Mouse (Mus musculus) CH12.LX (cell line): ENCODE results near the gene Fbxw13. TPM values are rescaled to one million over a fixed set of nuclear protein-coding genes. Genes with fewer than 3 reads are reported as not detected.

Experiments used
- polyA plus RNA-seq: library from polyadenylated mRNA; unstranded; fragments of >175 nt; gene quantifications from 2 replicates; pipeline ENCODE4 v1.2.1, GENCODE M21; 2012; ENCODE audit warnings: low read depth; ENCODE audit not compliant: insufficient read length
- total RNA-seq, 2 experiments: library from RNA; depleted of rRNA; stranded (reverse); fragments of 300-350 nt in 1 of 2; fragments of >200 nt in 1 of 2; gene quantifications; 2 replicates each; pipeline ENCODE4 v1.2.3; 2012 to 2014

Fbxw13 gene
- total and polyA plus RNA-seq, 3 experiments, result not detected

Other genes starting within 250 kb of the Fbxw13 start
- 0.98 and 1.1 TPM in 2 replicates for gene Col7a1, start 242.4 kb downstream of the Fbxw13 start, total RNA-seq (2012; rRNA removed)
- gene Col7a1, start 242.4 kb downstream of the Fbxw13 start, total RNA-seq (2014; rRNA removed), result 0.31 and 0.86 TPM in 2 replicates
- gene Col7a1, start 242.4 kb downstream of the Fbxw13 start, polyA plus RNA-seq, result 2.0 and 3.0 TPM in 2 replicates
- gene Ucn2, start 210.0 kb downstream of the Fbxw13 start, total RNA-seq (2012; rRNA removed), result not detected in 2 replicates
- not detected in 2 replicates for gene Ucn2, start 210.0 kb downstream of the Fbxw13 start, total RNA-seq (2014; rRNA removed)
- 0.40 and 0.49 TPM in 2 replicates for gene Ucn2, start 210.0 kb downstream of the Fbxw13 start, polyA plus RNA-seq
- gene Pfkfb4, start 204.2 kb downstream of the Fbxw13 start, total RNA-seq (2012; rRNA removed), result 4.5 and 5.1 TPM in 2 replicates
- 5.9 and 6.5 TPM in 2 replicates for gene Pfkfb4, start 204.2 kb downstream of the Fbxw13 start, total RNA-seq (2014; rRNA removed)
- gene Pfkfb4, start 204.2 kb downstream of the Fbxw13 start, polyA plus RNA-seq, result 6.0 and 6.7 TPM in 2 replicates
- gene Shisa5, start 157.4 kb downstream of the Fbxw13 start, total RNA-seq (2012; rRNA removed), result 134 and 153 TPM in 2 replicates
- 156 and 170 TPM in 2 replicates for gene Shisa5, start 157.4 kb downstream of the Fbxw13 start, total RNA-seq (2014; rRNA removed)
- gene Shisa5, start 157.4 kb downstream of the Fbxw13 start, polyA plus RNA-seq, result 121 and 166 TPM in 2 replicates
- 20.8 and 31.5 TPM in 2 replicates for gene Trex1, start 136.2 kb downstream of the Fbxw13 start, total RNA-seq (2012; rRNA removed)
- 20.1 and 21.1 TPM in 2 replicates for gene Trex1, start 136.2 kb downstream of the Fbxw13 start, total RNA-seq (2014; rRNA removed)
- gene Trex1, start 136.2 kb downstream of the Fbxw13 start, polyA plus RNA-seq, result 15.8 and 22.9 TPM in 2 replicates
- 18.0 and 19.3 TPM in 2 replicates for gene Atrip, start 121.9 kb downstream of the Fbxw13 start, total RNA-seq (2012; rRNA removed)
- gene Atrip, start 121.9 kb downstream of the Fbxw13 start, total RNA-seq (2014; rRNA removed), result 16.2 and 17.6 TPM in 2 replicates
- gene Atrip, start 121.9 kb downstream of the Fbxw13 start, polyA plus RNA-seq, result 21.3 and 24.1 TPM in 2 replicates
- gene Ccdc51, start 113.5 kb downstream of the Fbxw13 start, total RNA-seq (2012; rRNA removed), result 18.2 TPM in 2 replicates
- gene Ccdc51, start 113.5 kb downstream of the Fbxw13 start, total RNA-seq (2014; rRNA removed), result 15.9 and 16.2 TPM in 2 replicates
- 7.6 and 8.6 TPM in 2 replicates for gene Ccdc51, start 113.5 kb downstream of the Fbxw13 start, polyA plus RNA-seq
- gene Tma7, start 113.4 kb downstream of the Fbxw13 start, total RNA-seq (2012; rRNA removed), result 255 and 369 TPM in 2 replicates
- gene Tma7, start 113.4 kb downstream of the Fbxw13 start, total RNA-seq (2014; rRNA removed), result 336 and 356 TPM in 2 replicates
- gene Tma7, start 113.4 kb downstream of the Fbxw13 start, polyA plus RNA-seq, result 494 and 529 TPM in 2 replicates
- under 0.01 TPM in 1 of 2 replicates, not detected in the other for gene Plxnb1, start 100.6 kb downstream of the Fbxw13 start, total RNA-seq (2012; rRNA removed)
- not detected in 2 replicates for gene Plxnb1, start 100.6 kb downstream of the Fbxw13 start, total RNA-seq (2014; rRNA removed)
- not detected in 2 replicates for gene Plxnb1, start 100.6 kb downstream of the Fbxw13 start, polyA plus RNA-seq
- not detected in 2 replicates for gene Fbxw21, start 33.9 kb downstream of the Fbxw13 start, total RNA-seq (2012; rRNA removed)
- gene Fbxw21, start 33.9 kb downstream of the Fbxw13 start, total RNA-seq (2014; rRNA removed), result not detected in 2 replicates
- not detected in 2 replicates for gene Fbxw21, start 33.9 kb downstream of the Fbxw13 start, polyA plus RNA-seq
- not detected in 2 replicates for gene Fbxw20, start 38.8 kb upstream of the Fbxw13 start, total RNA-seq (2012; rRNA removed)
- not detected in 2 replicates for gene Fbxw20, start 38.8 kb upstream of the Fbxw13 start, total RNA-seq (2014; rRNA removed)
- not detected in 2 replicates for gene Fbxw20, start 38.8 kb upstream of the Fbxw13 start, polyA plus RNA-seq
- gene Fbxw14, start 91.7 kb upstream of the Fbxw13 start, total RNA-seq (2012; rRNA removed), result not detected in 2 replicates
- not detected in 2 replicates for gene Fbxw14, start 91.7 kb upstream of the Fbxw13 start, total RNA-seq (2014; rRNA removed)
- not detected in 2 replicates for gene Fbxw14, start 91.7 kb upstream of the Fbxw13 start, polyA plus RNA-seq
- not detected in 2 replicates for gene Fbxw28, start 143.7 kb upstream of the Fbxw13 start, total RNA-seq (2012; rRNA removed)
- gene Fbxw28, start 143.7 kb upstream of the Fbxw13 start, total RNA-seq (2014; rRNA removed), result not detected in 2 replicates
- gene Fbxw28, start 143.7 kb upstream of the Fbxw13 start, polyA plus RNA-seq, result not detected in 2 replicates
- gene Fbxw22, start 208.3 kb upstream of the Fbxw13 start, total RNA-seq (2012; rRNA removed), result not detected in 2 replicates
- gene Fbxw22, start 208.3 kb upstream of the Fbxw13 start, total RNA-seq (2014; rRNA removed), result not detected in 2 replicates
- gene Fbxw22, start 208.3 kb upstream of the Fbxw13 start, polyA plus RNA-seq, result not detected in 2 replicates